Mouse (Mus musculus) kidney, adult 2 months (tissue): ENCODE data around the gene Sh3kbp1.

Experiments
- CTCF ChIP-seq: fragments of 200-500 bp; conservative IDR thresholded peaks from 2 replicates; pipeline ENCODE4 v1.5.1; 2011; ENCODE audit warnings: low read depth, mild to moderate bottlenecking, control low read depth, low read length, moderate library complexity, mixed read lengths; ENCODE audit not compliant: insufficient read depth, insufficient read length
- POLR2A ChIP-seq: fragments of 200-500 bp; IDR thresholded peaks from one replicate; pipeline ENCODE4 v1.6.1; 2011; ENCODE audit warnings: low read depth, low read length, control low read depth

- TF ChIP-seq CTCF (no peak), POLR2A (no peak)
Observed at GRCm38 (mm10) chrX:159638500-159639227, 11.6 kb downstream of the Sh3kbp1 start.
